Mouse (Mus musculus) heart, postnatal 0 days (tissue): Measurements from ENCODE around the gene Kri1.

Experiments used
- CTCF ChIP-seq: IDR thresholded peaks from 2 replicates; pipeline ENCODE4 v1.5.1; 2016; ENCODE audit warnings: antibody characterized with exemption, control low read depth, low read depth
- EP300 ChIP-seq: IDR thresholded peaks from 2 replicates; pipeline ENCODE4 v1.6.1; 2016; ENCODE audit warnings: antibody characterized with exemption, low read depth

DNA sequence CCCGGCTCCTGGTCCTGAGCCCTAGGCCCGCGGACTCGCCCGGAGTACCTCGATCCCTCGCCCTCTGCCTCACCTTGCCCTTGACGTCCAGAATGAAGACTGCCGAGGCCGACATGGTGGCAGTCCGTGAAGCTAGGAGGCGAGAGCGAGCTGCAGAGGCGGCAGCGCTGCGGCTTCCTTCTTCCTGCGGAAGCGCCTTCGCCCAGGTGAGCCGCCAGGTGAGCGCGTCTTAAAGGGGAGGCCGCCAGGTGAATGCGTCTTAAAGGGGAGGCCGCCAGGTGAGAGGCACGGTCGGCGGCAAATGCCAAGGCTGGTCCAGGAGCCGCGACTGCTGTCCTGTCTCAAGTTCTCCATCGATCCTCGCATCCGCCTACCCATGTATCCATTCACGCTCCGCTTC lies 24.4 kb upstream of the Kri1 start, which contains the start of gene Ap1m2:
- no peak for TF ChIP-seq CTCF
- TF ChIP-seq EP300 = no peak
